Mouse (Mus musculus): Measurements from ENCODE around the gene Zfp598. TPM values are rescaled to one million over a fixed set of nuclear protein-coding genes. Genes with fewer than 3 reads are reported as not detected.

Gene Zfp598
- polyA plus RNA-seq, 1 experiment = 34.6 TPM

DNA sequence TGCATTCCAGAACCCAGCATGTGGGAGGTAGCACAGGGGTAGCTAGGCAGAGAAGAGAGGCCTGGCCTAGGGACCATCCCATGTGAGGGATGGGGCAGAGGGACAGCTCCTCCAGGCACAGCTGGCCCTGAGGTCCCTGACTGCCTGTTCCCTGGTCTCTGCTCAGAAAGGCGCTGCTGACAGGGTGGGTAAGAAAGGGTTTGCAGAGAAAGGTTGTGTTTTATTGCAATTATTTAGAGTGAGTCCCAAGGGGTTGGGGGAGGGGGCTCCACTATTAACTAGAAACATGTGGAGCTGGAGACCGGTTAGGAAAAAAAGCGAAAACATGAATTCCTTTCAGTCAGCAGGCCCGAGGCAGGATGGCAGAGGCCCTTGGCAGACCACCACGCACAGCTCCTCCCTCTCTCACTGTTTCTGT lies 29.9 kb upstream of the Zfp598 start:
- Histone ChIP-seq H3K4me3 (ENCODE audit: insufficient read depth, poor library complexity, severe bottlenecking) (no peak overlapping the region), H3ac (ENCODE audit: control insufficient read depth, insufficient read length, low read depth) (no peak overlapping the region), H3K27me3 (ENCODE audit: control insufficient read depth, insufficient read depth, insufficient read length) (no peaks in the 10 kb centered on the region), H3K79me2 (ENCODE audit: control insufficient read depth, insufficient read depth) (no peaks in the 10 kb centered on the region), H3K79me3 (ENCODE audit: low read depth) (no peaks in the 10 kb centered on the region), H3K36me3 (ENCODE audit: control insufficient read depth, insufficient read depth) (no peaks in the 10 kb centered on the region)
- TF ChIP-seq MYOG (IDR thresholded peaks at IDR 0.05; ENCODE audit: control insufficient read depth, extremely low read depth, insufficient read length) (no peak), CEBPB (IDR thresholded peaks at IDR 0.05; ENCODE audit: low read depth) (no peak), USF1 (IDR thresholded peaks at IDR 0.05; ENCODE audit: low read depth) (no peak), MAX (IDR thresholded peaks at IDR 0.05) (no peak), FOSL1 (IDR thresholded peaks at IDR 0.05; ENCODE audit: insufficient read depth, low read length, poor library complexity, severe bottlenecking) (no peak), CTCF (IDR thresholded peaks at IDR 0.05; ENCODE audit: control insufficient read depth, insufficient read depth, insufficient read length) (no peak), MYOD1 (IDR thresholded peaks at IDR 0.05; ENCODE audit: control insufficient read depth, insufficient read length, low read depth) (no peak)

DNA sequence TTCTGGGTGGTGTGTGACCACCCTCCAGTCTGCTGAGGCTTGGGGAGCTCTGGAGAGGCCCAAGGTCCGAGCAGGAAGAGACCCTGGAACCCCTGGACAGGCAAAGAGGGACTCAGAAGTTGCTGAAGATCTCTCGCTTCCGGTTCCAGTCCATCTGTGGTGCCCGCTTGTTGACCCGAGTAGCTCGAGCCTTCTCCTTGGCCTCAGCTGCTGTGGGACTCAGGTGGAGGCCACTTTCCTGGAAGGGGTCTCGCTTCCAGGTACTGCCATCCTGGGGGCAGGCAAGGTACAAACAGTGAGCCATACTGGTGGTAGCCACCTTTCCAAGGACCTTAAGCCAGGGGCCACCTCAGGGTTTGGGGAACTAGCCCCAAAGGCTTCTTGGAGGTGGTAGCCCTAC lies 29.4 kb upstream of the Zfp598 start:
- Histone ChIP-seq H3K4me3 (ENCODE audit: insufficient read depth, poor library complexity, severe bottlenecking) (no peak overlapping the region), H3K36me3 (ENCODE audit: control insufficient read depth, insufficient read depth) (no peaks in the 10 kb centered on the region), H3K79me2 (ENCODE audit: control insufficient read depth, insufficient read depth) (no peaks in the 10 kb centered on the region), H3K27me3 (ENCODE audit: control insufficient read depth, insufficient read depth, insufficient read length) (no peaks in the 10 kb centered on the region), H3ac (ENCODE audit: control insufficient read depth, insufficient read length, low read depth) (no peak overlapping the region), H3K79me3 (ENCODE audit: low read depth) (no peaks in the 10 kb centered on the region)
- TF ChIP-seq CTCF (IDR thresholded peaks at IDR 0.05; ENCODE audit: control insufficient read depth, insufficient read depth, insufficient read length) = no peak

DNA sequence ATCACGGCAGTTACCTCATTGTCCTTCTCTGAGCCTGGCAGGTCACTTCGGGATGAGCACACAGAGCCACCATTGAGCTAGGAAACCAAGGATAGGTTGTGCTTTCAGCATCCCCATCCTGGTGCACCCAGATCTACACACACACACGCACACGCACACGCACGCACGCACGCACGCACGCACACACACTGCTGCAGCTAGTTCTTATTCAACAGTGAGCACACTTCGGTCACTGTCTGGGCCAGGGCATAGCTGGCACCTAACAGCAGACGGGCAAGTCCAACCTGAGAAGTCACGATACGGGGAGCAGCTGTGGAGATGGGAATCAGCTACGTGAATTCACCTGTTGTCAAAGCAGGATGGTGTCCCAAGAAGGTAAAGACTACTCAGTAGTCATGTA lies 28.9 kb upstream of the Zfp598 start:
- H3K36me3 ChIP-seq (ENCODE audit: control insufficient read depth, insufficient read depth) = no peaks in the 10 kb centered on the region
- H3K4me3 ChIP-seq (ENCODE audit: insufficient read depth, poor library complexity, severe bottlenecking) = no peak overlapping the region
- H3K79me2 ChIP-seq (ENCODE audit: control insufficient read depth, insufficient read depth) = no peaks in the 10 kb centered on the region
- H3K27me3 ChIP-seq (ENCODE audit: control insufficient read depth, insufficient read depth, insufficient read length) = no peaks in the 10 kb centered on the region
- TF ChIP-seq MYOG (IDR thresholded peaks at IDR 0.05; ENCODE audit: control insufficient read depth, extremely low read depth, insufficient read length) = no peak
- H3ac ChIP-seq (ENCODE audit: control insufficient read depth, insufficient read length, low read depth) = no peak overlapping the region
- no peaks in the 10 kb centered on the region for H3K79me3 ChIP-seq (ENCODE audit: low read depth)

DNA sequence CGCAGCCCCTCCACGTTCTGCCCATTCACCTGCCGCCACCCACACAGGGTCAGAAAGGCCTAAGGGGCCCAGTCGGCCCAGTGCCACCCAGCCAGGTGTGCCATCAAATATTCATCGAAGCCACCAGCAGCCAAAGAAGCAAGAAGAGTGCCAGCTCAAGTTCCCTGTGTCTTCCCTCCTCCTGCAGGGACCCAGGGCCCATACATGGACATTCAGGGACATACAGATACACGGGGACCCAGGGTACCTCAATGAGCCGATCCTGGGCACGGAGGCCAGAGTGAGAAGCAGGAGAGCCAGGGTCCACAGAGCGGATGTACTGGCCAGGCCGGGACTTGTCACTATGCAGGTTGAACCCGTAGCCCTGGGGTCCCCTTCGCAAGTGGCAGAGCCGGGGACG lies 27.5 kb upstream of the Zfp598 start:
- TF ChIP-seq CEBPB (IDR thresholded peaks at IDR 0.05; ENCODE audit: low read depth) = no peak
- TF ChIP-seq FOSL1 (IDR thresholded peaks at IDR 0.05; ENCODE audit: insufficient read depth, low read length, poor library complexity, severe bottlenecking) = no peak
- TF ChIP-seq CTCF (IDR thresholded peaks at IDR 0.05; ENCODE audit: control insufficient read depth, insufficient read depth, insufficient read length) = no peak
- TF ChIP-seq MAX (IDR thresholded peaks at IDR 0.05) = no peak
- TF ChIP-seq MYOG (IDR thresholded peaks at IDR 0.05; ENCODE audit: control insufficient read depth, extremely low read depth, insufficient read length) = no peak
- no peak for TF ChIP-seq USF1 (IDR thresholded peaks at IDR 0.05; ENCODE audit: low read depth)
- TF ChIP-seq MYOD1 (IDR thresholded peaks at IDR 0.05; ENCODE audit: control insufficient read depth, insufficient read length, low read depth) = no peak
- Histone ChIP-seq H3K79me2 (ENCODE audit: control insufficient read depth, insufficient read depth) (no peaks in the 10 kb centered on the region), H3K36me3 (ENCODE audit: control insufficient read depth, insufficient read depth) (no peaks in the 10 kb centered on the region), H3K27me3 (ENCODE audit: control insufficient read depth, insufficient read depth, insufficient read length) (no peaks in the 10 kb centered on the region), H3K4me3 (ENCODE audit: insufficient read depth, poor library complexity, severe bottlenecking) (no peak overlapping the region), H3K79me3 (ENCODE audit: low read depth) (no peaks in the 10 kb centered on the region), H3ac (ENCODE audit: control insufficient read depth, insufficient read length, low read depth) (no peak overlapping the region)

DNA sequence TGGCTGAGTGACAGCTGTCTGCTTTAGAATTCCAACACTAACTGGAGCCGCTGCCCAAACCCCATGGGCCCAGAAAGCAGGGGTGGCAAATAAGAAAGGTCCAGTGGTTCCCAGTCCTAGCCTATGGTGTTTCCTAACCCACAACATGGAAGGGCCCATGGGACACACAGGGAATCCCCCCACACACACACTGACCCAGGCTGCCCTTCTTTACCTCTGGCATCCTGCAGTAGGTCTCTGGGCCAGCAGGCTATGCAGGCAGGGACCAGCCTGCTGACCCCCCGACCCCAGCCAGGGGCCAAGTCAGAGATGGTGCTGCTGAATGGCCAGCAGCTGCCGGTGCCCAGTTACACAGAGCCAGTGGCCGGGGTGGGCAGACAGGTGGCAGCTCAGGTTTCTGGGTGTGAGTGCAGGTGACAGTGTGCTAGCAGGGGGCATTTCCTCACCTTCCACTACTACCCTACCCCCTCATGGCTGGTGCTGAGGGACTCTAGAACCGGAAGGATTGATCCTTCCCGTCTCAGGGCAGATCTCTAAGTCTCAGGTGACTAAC lies 26.6 kb upstream of the Zfp598 start:
- H3ac ChIP-seq (ENCODE audit: control insufficient read depth, insufficient read length, low read depth) = no peak overlapping the region
- no peaks in the 10 kb centered on the region for H3K79me2 ChIP-seq (ENCODE audit: control insufficient read depth, insufficient read depth)
- no peak for TF ChIP-seq CTCF (IDR thresholded peaks at IDR 0.05; ENCODE audit: control insufficient read depth, insufficient read depth, insufficient read length)
- TF ChIP-seq FOSL1 (IDR thresholded peaks at IDR 0.05; ENCODE audit: insufficient read depth, low read length, poor library complexity, severe bottlenecking) = no peak
- no peak for TF ChIP-seq USF1 (IDR thresholded peaks at IDR 0.05; ENCODE audit: low read depth)
- TF ChIP-seq MAX (IDR thresholded peaks at IDR 0.05) = no peak
- no peak for TF ChIP-seq MYOG (IDR thresholded peaks at IDR 0.05; ENCODE audit: control insufficient read depth, extremely low read depth, insufficient read length)
- TF ChIP-seq CEBPB (IDR thresholded peaks at IDR 0.05; ENCODE audit: low read depth) = no peak
- no peak for TF ChIP-seq MYOD1 (IDR thresholded peaks at IDR 0.05; ENCODE audit: control insufficient read depth, insufficient read length, low read depth)
- no peaks in the 10 kb centered on the region for H3K36me3 ChIP-seq (ENCODE audit: control insufficient read depth, insufficient read depth)
- H3K4me3 ChIP-seq (ENCODE audit: insufficient read depth, poor library complexity, severe bottlenecking) = no peak overlapping the region
- no peaks in the 10 kb centered on the region for H3K27me3 ChIP-seq (ENCODE audit: control insufficient read depth, insufficient read depth, insufficient read length)
- no peaks in the 10 kb centered on the region for H3K79me3 ChIP-seq (ENCODE audit: low read depth)

DNA sequence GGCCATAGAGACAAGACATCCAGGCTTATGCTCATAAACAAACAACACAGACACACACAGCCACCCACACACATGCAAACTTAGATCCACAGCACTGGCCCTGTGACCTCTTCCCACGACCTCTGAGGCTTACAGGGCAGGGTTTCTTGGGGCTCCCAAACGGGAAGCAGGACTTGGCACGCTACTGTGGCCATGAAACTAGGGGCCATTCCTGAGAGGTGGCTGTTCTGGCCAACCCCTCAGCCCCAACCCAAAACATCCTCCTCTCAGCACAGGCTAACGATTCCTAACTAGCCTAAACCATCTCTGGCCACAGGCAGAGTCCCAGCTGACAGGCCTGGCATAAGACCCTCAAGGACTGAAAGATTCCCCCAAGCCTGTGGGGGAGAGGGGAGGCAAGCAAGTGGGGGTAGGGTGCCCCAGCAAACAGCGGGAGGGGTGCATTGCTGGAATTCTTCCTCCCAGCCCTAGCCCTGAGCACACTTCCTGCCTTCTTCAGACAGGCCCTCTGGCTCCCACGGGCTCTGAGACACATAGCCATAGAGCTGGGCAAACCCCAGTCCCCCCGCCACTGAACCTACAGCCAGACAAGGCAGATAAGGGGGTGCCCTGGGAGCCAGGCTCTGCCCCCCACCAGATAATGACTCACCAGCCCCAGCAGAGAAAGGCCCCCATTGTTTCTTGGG lies 25.3 kb upstream of the Zfp598 start:
- no peaks in the 10 kb centered on the region for H3K79me2 ChIP-seq (ENCODE audit: control insufficient read depth, insufficient read depth)

More for the DNA sequence above, 25.3 kb upstream of the Zfp598 start:
- Histone ChIP-seq H3K79me3 (ENCODE audit: low read depth) (no peaks in the 10 kb centered on the region), H3K36me3 (ENCODE audit: control insufficient read depth, insufficient read depth) (no peaks in the 10 kb centered on the region), H3K27me3 (ENCODE audit: control insufficient read depth, insufficient read depth, insufficient read length) (no peaks in the 10 kb centered on the region), H3ac (ENCODE audit: control insufficient read depth, insufficient read length, low read depth) (no peak overlapping the region), H3K4me3 (ENCODE audit: insufficient read depth, poor library complexity, severe bottlenecking) (no peak overlapping the region)
- TF ChIP-seq FOSL1 (IDR thresholded peaks at IDR 0.05; ENCODE audit: insufficient read depth, low read length, poor library complexity, severe bottlenecking) = no peak
- TF ChIP-seq MYOD1 (IDR thresholded peaks at IDR 0.05; ENCODE audit: control insufficient read depth, insufficient read length, low read depth) = no peak
- TF ChIP-seq CTCF (IDR thresholded peaks at IDR 0.05; ENCODE audit: control insufficient read depth, insufficient read depth, insufficient read length) = no peak
- no peak for TF ChIP-seq CEBPB (IDR thresholded peaks at IDR 0.05; ENCODE audit: low read depth)

All from C2C12 (cell line).